Mouse (Mus musculus): ENCODE data around the gene Hoxc6. TPM values are rescaled to one million over a fixed set of nuclear protein-coding genes. Genes with fewer than 3 reads are reported as not detected.

The Hoxc6 gene
- not detected in 2 replicates for total RNA-seq (2023)

DNA sequence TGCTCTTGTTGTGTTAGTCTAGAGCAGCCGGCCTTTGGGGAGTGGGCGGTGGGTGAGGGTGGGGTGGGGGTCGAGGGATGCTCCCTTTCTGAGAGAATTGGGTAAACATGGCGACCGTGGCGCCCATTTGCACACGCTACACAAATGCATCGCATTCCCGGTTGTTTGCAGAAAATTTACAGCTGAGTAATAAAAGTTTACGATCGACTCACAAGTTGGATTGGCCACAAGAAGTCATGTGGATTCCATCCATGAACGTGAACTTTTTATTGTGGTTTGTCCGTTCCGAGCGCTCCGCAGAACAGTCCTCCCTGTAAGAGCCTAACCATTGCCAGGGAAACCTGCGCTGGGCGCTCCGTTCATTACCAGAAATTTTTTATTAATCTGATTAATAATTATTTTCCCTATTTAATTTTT is at the start of gene Hoxc6:
Hoxc6 (plus strand) TSS at position 319 of the 417 bp plus-strand sequence.

GRCm38 (mm10) chr15:102954192-102955006 is 43.7 kb upstream of the Hoxc6 start, which contains the start of gene Hoxc11:
TSS of gene Hoxc11 (plus strand) at chr15:102954427.

DNA sequence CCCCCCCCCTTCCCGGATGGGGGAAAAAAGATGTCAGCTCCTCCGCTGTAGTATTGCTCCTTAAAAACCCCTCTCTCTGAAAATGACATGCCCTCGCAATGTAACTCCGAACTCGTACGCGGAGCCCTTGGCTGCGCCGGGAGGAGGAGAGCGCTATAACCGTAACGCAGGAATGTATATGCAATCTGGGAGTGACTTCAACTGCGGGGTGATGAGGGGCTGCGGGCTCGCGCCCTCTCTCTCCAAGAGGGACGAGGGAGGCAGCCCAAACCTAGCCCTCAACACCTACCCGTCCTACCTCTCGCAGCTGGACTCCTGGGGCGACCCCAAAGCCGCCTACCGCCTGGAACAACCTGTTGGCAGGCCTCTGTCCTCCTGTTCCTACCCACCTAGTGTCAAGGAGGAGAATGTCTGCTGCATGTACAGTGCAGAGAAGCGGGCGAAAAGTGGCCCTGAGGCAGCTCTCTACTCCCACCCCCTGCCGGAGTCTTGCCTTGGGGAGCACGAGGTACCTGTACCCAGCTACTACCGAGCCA is 31.2 kb upstream of the Hoxc6 start, which contains the start of gene Hoxc10:
Hoxc10 (plus strand) TSS at position 21 of the 536 bp plus-strand sequence.

GRCm38 (mm10) chr15:102967312-102967510 is 30.8 kb upstream of the Hoxc6 start, which contains the start of gene Hoxc5:
TSS of gene Hoxc5 (plus strand) at chr15:102967443.

DNA sequence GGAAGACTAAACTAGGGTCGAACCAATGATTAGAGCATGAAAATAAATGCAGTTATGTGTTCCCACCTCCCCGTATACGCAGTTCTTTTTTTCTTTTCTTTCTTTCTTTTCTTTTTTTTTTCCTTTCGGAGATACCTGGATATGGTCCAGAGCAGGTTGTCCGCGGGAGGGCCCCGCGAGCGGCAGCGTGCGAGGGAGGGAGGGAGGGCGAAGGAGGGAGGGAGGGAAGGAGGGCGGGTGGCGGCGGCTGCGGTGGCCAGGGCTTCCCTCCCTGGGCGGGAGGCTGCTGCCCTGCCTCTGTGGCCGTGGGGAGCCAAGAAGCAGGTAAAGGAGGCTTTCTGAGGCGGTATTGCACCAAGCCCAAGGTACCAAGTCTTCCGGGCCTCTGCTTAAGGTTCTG is 21.9 kb upstream of the Hoxc6 start, which contains the start of gene Hoxc9:
Hoxc9 (plus strand) TSS at position 269 of the 400 bp plus-strand sequence.

GRCm38 (mm10) chr15:102990461-102991397 is 7.3 kb upstream of the Hoxc6 start, which contains the start of gene Hoxc8:
TSS of gene Hoxc8 (plus strand) at chr15:102990607.

DNA sequence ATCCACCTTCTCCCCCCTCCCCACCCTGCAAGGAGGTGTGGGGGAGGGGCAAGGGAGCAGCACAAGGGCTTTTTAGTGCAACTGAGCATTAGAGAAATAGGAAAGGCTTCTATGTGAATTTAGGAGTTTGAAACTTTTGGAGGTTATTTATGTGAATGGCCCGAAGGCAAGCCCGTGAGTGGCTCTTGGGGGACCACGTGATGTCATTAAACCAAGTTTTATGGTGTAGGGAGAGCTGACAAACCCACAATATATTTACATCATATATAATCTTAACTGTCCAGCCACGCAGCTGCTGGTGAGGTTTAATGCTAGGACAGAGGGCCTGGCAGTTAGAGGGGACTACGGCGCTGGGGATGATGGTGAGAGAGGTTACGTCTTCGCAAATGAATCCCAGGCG is 20.6 kb downstream of the Hoxc6 start, which contains the start of gene Hoxc4:
Hoxc4 (plus strand) TSS at position 299 of the 400 bp plus-strand sequence.

Other genes with a start within 250 kb of the Hoxc6 start
- gene Hoxc13, start 77.2 kb upstream of the Hoxc6 start, total RNA-seq (2023): not detected in 2 replicates
- not detected in 2 replicates for gene Hoxc12, start 61.5 kb upstream of the Hoxc6 start, total RNA-seq (2023)
- gene Hoxc11, start 43.8 kb upstream of the Hoxc6 start, total RNA-seq (2023): not detected in 2 replicates
- gene Hoxc10, start 31.5 kb upstream of the Hoxc6 start, total RNA-seq (2023): not detected in 2 replicates
- gene Hoxc5, start 30.8 kb upstream of the Hoxc6 start, total RNA-seq (2023): not detected in 2 replicates
- gene Hoxc9, start 21.8 kb upstream of the Hoxc6 start, total RNA-seq (2023): not detected in 2 replicates
- gene Hoxc8, start 7.7 kb upstream of the Hoxc6 start, total RNA-seq (2023): not detected in 2 replicates
- gene Hoxc4, start 20.7 kb downstream of the Hoxc6 start, total RNA-seq (2023): not detected in 2 replicates
- 1.4 and 2.9 TPM in 2 replicates for gene Smug1, start 168.8 kb downstream of the Hoxc6 start, total RNA-seq (2023)
- 25.3 and 26.7 TPM in 2 replicates for gene Cbx5, start 241.6 kb downstream of the Hoxc6 start, total RNA-seq (2023)
- 191 and 223 TPM in 2 replicates for gene Hnrnpa1, start 242.2 kb downstream of the Hoxc6 start, total RNA-seq (2023)